Mouse (Mus musculus): ENCODE data around the gene Adamts16.

Gene Adamts16

DNA sequence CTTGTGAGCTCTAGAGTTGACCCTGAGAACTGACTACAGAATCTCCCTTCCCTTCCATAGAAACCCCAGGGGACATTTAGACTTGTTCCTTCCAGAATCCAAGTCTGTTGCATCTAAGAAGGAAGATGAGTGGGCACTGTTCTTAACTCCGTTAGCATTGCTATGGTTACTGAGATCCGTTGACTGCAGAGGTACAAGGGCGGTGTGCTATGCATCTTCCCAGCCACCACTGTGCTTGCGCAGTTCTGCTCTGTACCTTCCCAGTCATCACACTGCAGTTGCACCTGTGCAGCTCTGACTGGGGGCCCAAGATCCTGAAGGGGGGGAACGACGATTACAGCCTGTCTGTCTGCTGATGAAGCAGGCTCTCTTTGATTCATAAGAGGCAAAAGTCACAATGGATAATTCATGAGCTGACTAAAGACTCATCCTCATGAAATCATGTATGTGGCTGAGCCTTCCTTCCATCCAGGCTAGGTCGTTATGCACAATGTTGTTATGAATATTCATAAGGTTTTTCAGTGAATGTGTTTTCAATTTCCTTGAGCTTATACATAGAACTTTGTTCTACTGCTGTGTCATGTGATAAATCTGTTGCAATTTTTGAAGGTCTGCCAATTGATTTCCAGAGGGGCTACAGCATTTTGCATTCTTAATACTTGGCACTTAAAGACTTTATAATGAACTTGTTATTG is 127.4 kb downstream of the Adamts16 start:
- DNase-seq (ENCODE audit: low read depth, low spot score) = no peak

DNA sequence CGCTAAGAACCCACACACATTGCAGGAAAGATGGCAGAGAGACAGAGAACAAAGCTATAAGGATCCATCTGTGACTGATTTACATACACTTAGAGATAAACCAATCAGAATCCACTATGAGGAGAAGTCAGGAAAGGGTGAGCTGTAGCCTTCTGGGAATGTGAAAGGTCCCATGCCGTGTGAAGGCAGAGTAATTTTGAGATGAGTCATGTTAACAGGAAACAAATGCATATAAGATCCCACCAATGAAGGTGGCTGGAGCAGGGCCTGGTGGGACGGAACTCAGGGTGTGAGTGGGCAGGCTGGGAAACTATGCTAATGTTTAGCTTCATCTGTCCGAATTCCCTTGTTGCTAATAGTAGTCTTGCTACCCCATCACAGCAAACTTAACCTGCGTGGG is 128.3 kb downstream of the Adamts16 start:
- DNase-seq (ENCODE audit: low read depth, low spot score) = peak; percentile 94

DNA sequence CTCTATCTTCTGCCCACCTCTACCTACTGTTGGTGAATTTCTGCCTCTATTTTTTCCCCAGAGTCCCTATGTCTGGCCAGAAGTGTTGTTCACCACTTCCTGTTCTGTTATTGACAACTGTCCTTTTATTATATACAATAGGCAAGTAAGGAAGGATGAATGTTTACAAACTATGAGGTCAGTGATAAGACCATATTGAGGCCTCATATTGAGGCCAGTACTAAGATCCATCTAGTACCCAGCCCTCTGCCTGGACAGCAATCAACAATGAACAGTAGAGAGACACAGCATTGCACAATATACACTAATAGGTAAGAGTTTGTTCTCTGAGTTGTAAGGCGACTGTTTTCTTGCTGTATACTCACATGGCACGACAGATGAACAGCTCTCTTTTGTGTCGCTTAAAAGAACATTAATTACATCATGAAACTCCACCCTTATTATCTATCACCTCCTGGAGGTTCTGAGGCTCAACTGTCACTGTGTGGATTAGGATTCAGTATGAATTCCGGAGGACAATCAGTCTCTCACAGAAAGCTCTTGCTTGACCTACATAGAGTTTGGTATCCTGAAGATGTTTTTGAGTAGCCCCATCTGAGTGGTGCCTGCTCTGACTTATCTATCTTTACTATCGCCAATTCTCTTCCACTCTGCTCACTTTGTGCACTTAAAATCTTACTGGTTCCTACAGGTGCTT is 134.3 kb downstream of the Adamts16 start:
- no peak for DNase-seq (ENCODE audit: low read depth, low spot score)

DNA sequence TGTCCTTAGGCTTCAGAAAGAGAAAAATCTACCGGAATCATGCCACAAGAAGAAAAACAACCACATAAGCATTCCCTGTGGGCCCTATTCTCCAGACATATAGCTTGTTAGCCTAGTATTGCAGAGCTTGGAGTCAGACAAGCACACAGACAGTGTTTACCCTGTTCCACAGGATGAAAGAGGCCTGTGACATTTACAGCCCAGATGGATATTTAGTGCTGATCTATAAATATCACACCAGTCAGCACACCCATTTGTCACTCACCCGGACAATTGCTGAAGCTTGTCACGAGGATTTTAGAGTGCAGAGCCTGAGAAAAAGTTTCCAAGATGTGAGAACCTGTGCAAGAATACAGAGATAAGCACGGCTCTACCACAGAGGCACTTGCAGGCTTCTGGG is 138.7 kb downstream of the Adamts16 start:
- no peak for DNase-seq (ENCODE audit: low read depth, low spot score)

DNA sequence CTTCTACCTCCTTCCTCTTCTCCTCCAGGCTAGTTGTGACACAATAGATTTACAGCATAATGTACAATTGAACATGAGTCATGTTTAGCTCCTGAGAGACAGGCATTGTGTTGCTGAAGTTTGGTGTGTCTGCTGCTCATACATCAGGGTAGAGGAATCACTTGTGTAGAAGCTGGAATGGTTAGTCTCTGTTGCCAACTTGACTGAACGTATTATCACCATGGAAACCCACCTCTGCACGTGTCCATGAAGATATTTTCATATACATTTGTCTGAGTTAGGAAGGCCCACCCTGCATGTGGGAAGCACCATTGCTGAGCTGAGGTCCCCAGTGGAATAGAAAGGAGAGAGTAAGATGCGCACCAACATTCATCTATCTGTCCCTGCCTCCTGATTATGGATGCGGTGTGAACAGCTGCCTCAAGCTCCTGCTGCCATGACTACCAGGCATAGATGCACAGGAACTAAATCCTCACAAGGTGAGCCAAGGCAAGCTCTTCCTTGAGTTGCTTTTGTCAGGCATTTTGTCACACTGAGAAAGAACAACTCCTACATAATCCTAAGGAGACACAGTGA is 142.7 kb downstream of the Adamts16 start:
- DNase-seq (ENCODE audit: low read depth, low spot score) = no peak

DNA sequence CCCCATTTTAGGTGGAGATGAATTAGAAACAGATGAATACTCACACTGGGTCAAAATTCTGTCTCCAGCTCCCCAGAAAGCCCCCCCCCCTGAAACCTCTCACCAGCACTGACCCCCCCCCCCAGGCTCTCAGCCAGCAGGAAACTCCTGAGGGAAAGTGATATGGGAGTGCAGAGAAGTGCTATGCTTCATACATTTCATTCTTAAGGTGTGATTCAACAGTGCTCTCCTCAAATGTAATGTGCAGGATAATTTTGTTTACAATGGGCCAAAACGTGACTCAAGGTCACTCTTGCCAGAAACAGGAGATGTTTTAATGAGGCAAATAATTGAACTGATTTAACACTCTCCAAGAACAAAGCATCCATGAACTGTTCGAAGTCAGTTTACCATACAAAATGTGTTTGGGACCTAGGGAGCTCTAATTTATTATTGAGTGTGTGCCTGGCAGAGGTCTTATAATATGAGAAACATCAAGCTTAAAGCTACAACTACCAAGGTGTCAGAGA is 152.1 kb downstream of the Adamts16 start:
- peak; percentile 54 for DNase-seq (ENCODE audit: low read depth, low spot score)

DNA sequence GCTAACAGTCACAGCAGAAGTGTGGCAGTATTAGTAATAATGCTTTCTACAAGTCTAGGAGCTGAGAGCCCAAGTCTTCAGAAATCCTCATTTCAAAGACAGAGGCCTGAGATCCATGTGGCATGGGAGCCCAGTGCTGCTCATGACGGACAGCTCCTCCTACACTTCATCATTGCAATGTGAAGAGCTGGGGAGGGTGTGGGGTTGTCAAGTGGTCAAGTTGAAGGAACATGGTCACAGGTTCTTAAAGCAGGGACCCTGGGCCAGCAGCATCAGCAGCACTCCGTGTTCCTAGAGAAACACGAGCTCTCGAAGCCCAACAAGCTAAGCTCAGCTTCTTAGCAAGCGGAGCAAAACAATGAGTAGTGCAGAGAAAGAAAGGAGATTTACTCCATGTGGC is 155.8 kb downstream of the Adamts16 start:
- DNase-seq (ENCODE audit: low read depth, low spot score) = no peak

DNA sequence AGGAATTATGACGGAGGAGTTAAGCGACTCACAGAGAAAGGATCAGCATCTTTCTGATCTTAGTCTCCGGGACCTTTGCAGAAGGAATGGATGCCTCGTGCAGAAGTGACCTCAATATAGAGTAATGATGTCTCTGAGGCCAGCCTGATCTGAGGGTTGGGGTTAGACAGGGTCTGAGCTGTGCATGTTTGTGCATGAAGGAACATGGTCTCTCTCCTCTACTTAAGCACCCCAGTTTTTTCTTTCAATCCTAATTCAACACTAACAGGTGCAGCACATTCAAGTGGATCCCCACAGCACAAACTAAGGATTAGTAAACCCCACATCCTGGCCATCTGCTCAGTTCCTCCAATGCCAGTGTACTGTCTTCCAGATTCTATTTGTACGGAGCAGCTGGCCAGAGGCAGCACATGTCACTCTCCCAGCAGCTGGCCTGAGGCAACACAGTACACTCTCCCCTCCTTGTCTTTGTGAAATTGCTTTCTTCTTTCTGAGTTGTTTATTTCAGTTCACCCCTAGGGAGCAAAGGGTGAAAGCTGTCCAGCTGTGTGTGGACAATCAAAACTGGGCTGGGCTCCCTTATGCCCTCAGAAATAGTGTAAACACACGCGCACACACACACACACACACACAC is 156.5 kb downstream of the Adamts16 start:
- DNase-seq (ENCODE audit: low read depth, low spot score) = peak; percentile 39

DNA sequence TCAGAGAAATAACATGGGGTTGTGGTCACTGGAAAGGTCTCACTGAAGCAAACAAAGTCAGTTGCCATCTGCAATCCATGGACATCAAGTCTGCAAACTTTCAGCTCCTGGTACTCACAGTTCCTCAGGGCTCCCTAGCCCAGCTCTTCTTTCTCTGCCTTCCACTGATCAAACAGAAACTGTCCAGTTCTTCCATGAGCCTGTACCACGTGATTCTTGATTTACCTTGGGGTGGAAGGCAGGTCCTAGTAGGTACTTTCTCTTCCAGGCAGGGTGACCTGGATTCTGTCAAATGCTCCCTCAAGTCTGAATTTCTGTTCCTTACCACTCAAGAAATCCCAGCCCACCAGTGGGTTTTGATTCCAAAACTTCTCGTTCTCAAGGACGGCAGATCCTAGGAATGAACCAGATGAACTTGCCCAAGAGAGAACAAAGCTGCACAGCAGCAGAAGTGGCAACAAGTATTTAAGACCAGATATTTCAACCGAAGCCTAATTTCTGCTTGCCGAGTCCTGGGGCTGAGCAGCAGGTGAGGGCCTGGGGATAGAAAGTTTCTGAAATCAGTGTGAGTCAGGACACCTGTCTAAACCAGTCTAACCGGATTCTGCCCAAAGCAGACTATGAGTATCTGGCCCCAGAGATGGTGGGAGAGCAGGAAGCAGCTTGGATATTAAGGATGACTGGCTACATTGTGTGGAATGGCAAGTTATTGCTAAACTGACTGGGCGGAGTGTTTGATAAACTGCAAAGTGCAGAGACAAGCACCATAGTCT is 160.0 kb downstream of the Adamts16 start:
- no peak for DNase-seq (ENCODE audit: low read depth, low spot score)

DNA sequence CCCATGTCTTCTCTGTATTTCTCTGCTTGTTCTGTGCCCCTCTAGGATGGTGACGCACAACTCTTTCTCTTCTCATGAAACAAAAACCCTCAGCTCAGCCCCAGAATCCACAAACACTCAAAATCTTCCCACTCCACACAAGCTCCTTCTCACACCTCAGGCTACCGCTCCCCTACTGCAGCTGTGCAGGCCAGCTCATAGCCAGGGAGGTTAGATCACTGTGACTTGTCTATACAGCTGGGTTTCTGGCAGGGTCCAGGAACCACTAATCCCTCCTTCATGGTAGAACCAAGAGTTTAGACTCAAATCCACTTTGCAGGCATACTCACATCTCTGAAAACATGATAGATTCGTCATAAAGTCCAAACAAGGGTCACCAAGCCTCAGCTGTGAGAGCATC is 161.3 kb downstream of the Adamts16 start:
- no peak for DNase-seq (ENCODE audit: low read depth, low spot score)

Measured in 3T3-L1 (cell line).